Mouse (Mus musculus) layer of hippocampus, adult 8-10 months (tissue): Measurements from ENCODE around the gene Acss2. TPM values are rescaled to one million over a fixed set of nuclear protein-coding genes. Genes with fewer than 3 reads are reported as not detected.
A peak's percentile ranks its signal among the peaks of the same experiment; 100 is the strongest.
"Not testable (repeated sequence)": the region's sequence is repeated elsewhere in the genome, so short reads cannot be mapped to it uniquely, and the experiment has no call there.

ENCODE experiments used
- DNase-seq, 2 experiments: peaks; one replicate each; pipeline ENCODE4 v3.0.0; 2022; ENCODE audit warnings: low spot score in 2 of 2
- total RNA-seq, 4 experiments: library from RNA; stranded (reverse); gene quantifications; 2 replicates each; pipeline ENCODE4 v1.2.4; 2022

The Acss2 gene
- total RNA-seq, 4 experiments from 2014 or later, result 61.2 to 72.6 (median 61.8) TPM

- not testable (repeated sequence) for DNase-seq
Measured at GRCm38 (mm10) chr2:155538463-155539057, 20.8 kb downstream of the Acss2 start.

GRCm38 (mm10) chr2:155539696-155540095, 21.9 kb downstream of the Acss2 start:
- no peak for DNase-seq

- no peak for DNase-seq
Measured at GRCm38 (mm10) chr2:155540822-155541458, 23.2 kb downstream of the Acss2 start.

GRCm38 (mm10) chr2:155546955-155547354, 29.2 kb downstream of the Acss2 start:
- no peak for DNase-seq

- no peak for DNase-seq
Measured at GRCm38 (mm10) chr2:155552336-155552735, 34.6 kb downstream of the Acss2 start.

GRCm38 (mm10) chr2:155552949-155553354, 35.2 kb downstream of the Acss2 start:
- DNase-seq, result no peak

- DNase-seq, result no peak
Measured at GRCm38 (mm10) chr2:155554426-155554985, 36.8 kb downstream of the Acss2 start.

GRCm38 (mm10) chr2:155562209-155562608, 44.5 kb downstream of the Acss2 start:
- no peak for DNase-seq

- no peak for DNase-seq
Measured at GRCm38 (mm10) chr2:155562934-155563333, 45.2 kb downstream of the Acss2 start.

GRCm38 (mm10) chr2:155567751-155568150, 50.0 kb downstream of the Acss2 start:
- no peak for DNase-seq

- DNase-seq, result no peak
Measured at GRCm38 (mm10) chr2:155569223-155569807, 51.6 kb downstream of the Acss2 start.

- DNase-seq, result no peak
Measured at GRCm38 (mm10) chr2:155573001-155573400, 55.3 kb downstream of the Acss2 start.

- no peak for DNase-seq
Measured at GRCm38 (mm10) chr2:155573996-155574395, 56.2 kb downstream of the Acss2 start.

- DNase-seq, result peak; percentile 41 to 44
Measured at GRCm38 (mm10) chr2:155574700-155575099, 57.0 kb downstream of the Acss2 start.

- no peak for DNase-seq
Measured at GRCm38 (mm10) chr2:155576656-155577055, 58.9 kb downstream of the Acss2 start.

- DNase-seq, result no peak
Measured at GRCm38 (mm10) chr2:155580331-155580730, 62.6 kb downstream of the Acss2 start.

GRCm38 (mm10) chr2:155582384-155582995, 64.7 kb downstream of the Acss2 start:
- DNase-seq, result no peak

- DNase-seq, result no peak
Measured at GRCm38 (mm10) chr2:155582996-155583395, 65.2 kb downstream of the Acss2 start.

- peak in 1 of 2 experiments; percentile 59 for DNase-seq
Measured at GRCm38 (mm10) chr2:155583927-155584530, 66.3 kb downstream of the Acss2 start.

- no peak for DNase-seq
Measured at GRCm38 (mm10) chr2:155585082-155585481, 67.3 kb downstream of the Acss2 start.

GRCm38 (mm10) chr2:155585486-155585885, 67.7 kb downstream of the Acss2 start:
- DNase-seq, result no peak

GRCm38 (mm10) chr2:155588136-155588535, 70.4 kb downstream of the Acss2 start:
- DNase-seq, result no peak
